Mouse (Mus musculus): ENCODE results near the gene Clec2d. TPM values are rescaled to one million over a fixed set of nuclear protein-coding genes. Genes with fewer than 3 reads are reported as not detected.

Gene Clec2d
- 0.43 and 0.64 TPM in 2 replicates for polyA plus RNA-seq (2021; fragmentation: Nextera tagmentation)
- long read RNA-seq, experiment 1 = 0 reads
- long read RNA-seq, experiment 2 = 0 reads

GRCm38 (mm10) chr6:129180403-129181169 is at the start of gene Clec2d:
Clec2d (plus strand) TSS chr6:129180615.

Small RNA genes lying within 50 kb of the gene (microRNA-seq; reads per million reads assigned to microRNA genes)
- not detected for gene Gm27514

Other genes with a start within 250 kb of the Clec2d start
- not detected in 2 replicates for gene Clec2g, start 246.2 kb upstream of the Clec2d start, polyA plus RNA-seq (2021; fragmentation: Nextera tagmentation)
- 0.24 and 0.26 TPM in 2 replicates for gene Klrb1f, start 134.7 kb upstream of the Clec2d start, polyA plus RNA-seq (2021; fragmentation: Nextera tagmentation)
- gene Clec2e, start 79.7 kb upstream of the Clec2d start, polyA plus RNA-seq (2021; fragmentation: Nextera tagmentation) = not detected in 2 replicates
- gene Cd69, start 94.8 kb downstream of the Clec2d start, polyA plus RNA-seq (2021; fragmentation: Nextera tagmentation) = not detected in 2 replicates
- gene 4922502D21Rik, start 151.2 kb downstream of the Clec2d start, polyA plus RNA-seq (2021; fragmentation: Nextera tagmentation) = not detected in 2 replicates
- gene Clec12a, start 162.1 kb downstream of the Clec2d start, polyA plus RNA-seq (2021; fragmentation: Nextera tagmentation) = 0.05 and 0.20 TPM in 2 replicates
- gene Clec12b, start 205.3 kb downstream of the Clec2d start, polyA plus RNA-seq (2021; fragmentation: Nextera tagmentation) = 0.10 TPM in 1 of 2 replicates, not detected in the other
- 0.26 and 0.39 TPM in 2 replicates for gene Clec1b, start 216.7 kb downstream of the Clec2d start, polyA plus RNA-seq (2021; fragmentation: Nextera tagmentation)
- 0.06 TPM in 1 of 2 replicates, not detected in the other for gene Clec9a, start 228.2 kb downstream of the Clec2d start, polyA plus RNA-seq (2021; fragmentation: Nextera tagmentation)